Mouse (Mus musculus) layer of hippocampus, adult 11-12 months (tissue): Measurements from ENCODE around the gene 4930402H24Rik.

ENCODE experiments used
- DNase-seq: peaks from one replicate; pipeline ENCODE4 v3.0.0; 2022; ENCODE audit warnings: low spot score

The 4930402H24Rik gene

GRCm38 (mm10) chr2:130658530-130658929 lies 247.7 kb downstream of the 4930402H24Rik start:
- DNase-seq = no peak

- peak; percentile 82 for DNase-seq
Measured at GRCm38 (mm10) chr2:130657541-130657940, 248.7 kb downstream of the 4930402H24Rik start.

- DNase-seq = no peak
Measured at GRCm38 (mm10) chr2:130656536-130656935, 249.7 kb downstream of the 4930402H24Rik start.
